Mouse (Mus musculus) heart, embryonic 13.5 days (tissue): ENCODE measurements around the gene Erbb4. TPM values are rescaled to one million over a fixed set of nuclear protein-coding genes. Genes with fewer than 3 reads are reported as not detected.

Experiments used
- ATAC-seq: fragments of 200-750 bp; cut with Nextera tagmentation; 2 replicates; pipeline ENCODE4 v1.8.0; 2017; ENCODE audit warnings: moderate TSS enrichment; ENCODE audit not compliant: insufficient number of reproducible peaks, low FRiP score, low TSS enrichment; ENCODE audit errors: extremely low read depth
- H3K27ac ChIP-seq: fragments of 300-500 bp; sonication (generic); replicated peaks from 2 replicates; pipeline ENCODE4 v1.5.1; 2015; ENCODE audit warnings: moderate library complexity, mild to moderate bottlenecking, inconsistent platforms
- H3K27me3 ChIP-seq: fragments of 300-500 bp; sonication (generic); replicated peaks from 2 replicates; pipeline ENCODE4 v1.6.1; 2015; ENCODE audit warnings: mild to moderate bottlenecking, inconsistent platforms
- H3K36me3 ChIP-seq: fragments of 300-500 bp; sonication (generic); 2 replicates; pipeline ENCODE4 v1.6.1; 2015; ENCODE audit warnings: mild to moderate bottlenecking, inconsistent platforms
- H3K4me1 ChIP-seq: fragments of 300-500 bp; sonication (generic); 2 replicates; pipeline ENCODE4 v1.6.1; 2015; ENCODE audit warnings: inconsistent platforms
- H3K4me2 ChIP-seq: fragments of 300-500 bp; sonication (generic); 2 replicates; pipeline ENCODE4 v1.6.1; 2015; ENCODE audit warnings: inconsistent platforms, mild to moderate bottlenecking, moderate library complexity
- H3K4me3 ChIP-seq: fragments of 300-500 bp; sonication (generic); 2 replicates; pipeline ENCODE4 v1.5.1; 2015; ENCODE audit warnings: moderate library complexity, mild to moderate bottlenecking, inconsistent platforms
- H3K9ac ChIP-seq: fragments of 300-500 bp; sonication (generic); 2 replicates; pipeline ENCODE4 v1.6.1; 2015; ENCODE audit warnings: inconsistent platforms, mild to moderate bottlenecking, moderate library complexity
- H3K9me3 ChIP-seq: fragments of 300-500 bp; sonication (generic); 2 replicates; pipeline ENCODE4 v1.6.1; 2016; ENCODE audit warnings: inconsistent platforms
- WGBS: fragments of 180-500 bp; shearing (Covaris S2); methylation state at CpG from one replicate; pipeline ENCODE4 v1.1.7; 2015; ENCODE audit warnings: mixed read lengths; 5-methylcytosine and 5-hydroxymethylcytosine counted together
- polyA plus RNA-seq: library from polyadenylated mRNA; unstranded; fragments of >200 nt; fragmentation: Nextera tagmentation; extraction: Ambion mirVana; gene quantifications from 2 replicates; pipeline ENCODE4 v1.2.1, GENCODE M21; 2015

The Erbb4 gene
- polyA plus RNA-seq = 6.2 and 8.1 TPM in 2 replicates

GRCm38 (mm10) chr1:69107485-69108158 lies at the start of gene Erbb4:
Erbb4 (minus strand) TSS chr1:69108059.
- Histone ChIP-seq H3K4me1 (peaks cover 16% of the 10 kb centered on the region), H3K4me3 (peak within 1 kb of the TSS; percentile 86), H3K4me2 (peak within 1 kb of the TSS; percentile 81), H3K36me3 (no peaks in the 10 kb centered on the region), H3K27me3 (0 out of 2 replicates have a peak, but pooled peaks cover 4% of the 10 kb centered on the region), H3K9me3 (no peaks in the 10 kb centered on the region), H3K9ac (peak within 1 kb of the TSS; percentile 92), H3K27ac (peak within 1 kb of the TSS; percentile 98)
- under 1% methylated on average over 63 of the region's 63 CpGs for WGBS
- no peak for ATAC-seq

- 66% methylated on average over 2 of the region's 2 CpGs for WGBS
- no peak overlapping the region for H3K27ac ChIP-seq
- H3K27me3 ChIP-seq = no peaks in the 10 kb centered on the region
- H3K4me2 ChIP-seq = no peak overlapping the region
- H3K9ac ChIP-seq = no peak overlapping the region
- no peak overlapping the region for H3K4me3 ChIP-seq
- no peaks in the 10 kb centered on the region for H3K36me3 ChIP-seq
- H3K4me1 ChIP-seq = no peaks in the 10 kb centered on the region
- no peak for ATAC-seq
- H3K9me3 ChIP-seq = no peaks in the 10 kb centered on the region
Measured at GRCm38 (mm10) chr1:69157346-69157745, 49.5 kb upstream of the Erbb4 start.

- Histone ChIP-seq H3K9ac (no peak overlapping the region), H3K4me3 (no peak overlapping the region), H3K36me3 (no peaks in the 10 kb centered on the region)
Measured at GRCm38 (mm10) chr1:69141341-69141740, 33.5 kb upstream of the Erbb4 start.

GRCm38 (mm10) chr1:69139519-69139868 lies 31.6 kb upstream of the Erbb4 start:
- 47% methylated on average over 6 of the region's 6 CpGs for WGBS
- Histone ChIP-seq H3K4me2 (no peak overlapping the region), H3K9me3 (no peaks in the 10 kb centered on the region), H3K27me3 (no peaks in the 10 kb centered on the region), H3K27ac (no peak overlapping the region), H3K4me1 (peaks cover 5% of the 10 kb centered on the region; the same call in 1 of the 2 replicates), H3K4me3 (no peak overlapping the region), H3K36me3 (no peaks in the 10 kb centered on the region), H3K9ac (no peak overlapping the region)
- no peak for ATAC-seq

More at GRCm38 (mm10) chr1:69141341-69141740, 33.5 kb upstream of the Erbb4 start:
- no peaks in the 10 kb centered on the region for H3K27me3 ChIP-seq
- ATAC-seq = no peak
- peaks cover 1% of the 10 kb centered on the region; the same call in 1 of the 2 replicates for H3K4me1 ChIP-seq
- no peak overlapping the region for H3K27ac ChIP-seq
- no peak overlapping the region for H3K4me2 ChIP-seq
- no peaks in the 10 kb centered on the region for H3K9me3 ChIP-seq

GRCm38 (mm10) chr1:69138856-69139518 lies 31.1 kb upstream of the Erbb4 start:
- H3K4me2 ChIP-seq = no peak overlapping the region
- no peak for ATAC-seq
- no peaks in the 10 kb centered on the region for H3K27me3 ChIP-seq
- H3K9ac ChIP-seq = no peak overlapping the region
- no peak overlapping the region for H3K4me3 ChIP-seq
- whole genome bisulfite sequencing = 30% methylated on average over 4 of the region's 4 CpGs
- H3K4me1 ChIP-seq = peaks cover 5% of the 10 kb centered on the region; the same call in 1 of the 2 replicates
- H3K36me3 ChIP-seq = no peaks in the 10 kb centered on the region
- H3K27ac ChIP-seq = no peak overlapping the region
- H3K9me3 ChIP-seq = no peaks in the 10 kb centered on the region

GRCm38 (mm10) chr1:69124147-69124848 lies 16.4 kb upstream of the Erbb4 start:
- H3K4me2 ChIP-seq = no peak overlapping the region
- no peaks in the 10 kb centered on the region for H3K9me3 ChIP-seq
- no peak overlapping the region for H3K4me3 ChIP-seq
- H3K36me3 ChIP-seq = no peaks in the 10 kb centered on the region
- H3K4me1 ChIP-seq = no peaks in the 10 kb centered on the region
- 87% methylated on average over 1 of the region's 1 CpGs for WGBS
- ATAC-seq = no peak
- no peaks in the 10 kb centered on the region for H3K27me3 ChIP-seq
- no peak overlapping the region for H3K27ac ChIP-seq
- no peak overlapping the region for H3K9ac ChIP-seq

- no peak for ATAC-seq
Measured at GRCm38 (mm10) chr1:69118249-69118938, 10.5 kb upstream of the Erbb4 start.

GRCm38 (mm10) chr1:69108159-69108925 lies 483 bp upstream of the Erbb4 start:
- no peak for ATAC-seq
- H3K4me2 ChIP-seq = peak overlapping the region; percentile 81
- no peaks in the 10 kb centered on the region for H3K36me3 ChIP-seq
- peaks cover 13% of the 10 kb centered on the region for H3K4me1 ChIP-seq
- peak overlapping the region; percentile 86 for H3K4me3 ChIP-seq
- WGBS = 3% methylated on average over 20 of the region's 20 CpGs
- no peaks in the 10 kb centered on the region for H3K9me3 ChIP-seq
- 0 out of 2 replicates have a peak, but pooled peaks cover 4% of the 10 kb centered on the region for H3K27me3 ChIP-seq
- peak overlapping the region; percentile 92 for H3K9ac ChIP-seq
- peak overlapping the region; percentile 98 for H3K27ac ChIP-seq

More at GRCm38 (mm10) chr1:69118249-69118938, 10.5 kb upstream of the Erbb4 start:
- H3K27ac ChIP-seq = no peak overlapping the region
- H3K4me3 ChIP-seq = no peak overlapping the region
- no peak overlapping the region for H3K4me2 ChIP-seq
- H3K9ac ChIP-seq = no peak overlapping the region
- H3K9me3 ChIP-seq = no peaks in the 10 kb centered on the region
- no peaks in the 10 kb centered on the region for H3K27me3 ChIP-seq
- H3K4me1 ChIP-seq = peaks cover 7% of the 10 kb centered on the region
- H3K36me3 ChIP-seq = no peaks in the 10 kb centered on the region
- 60% methylated on average over 4 of the region's 4 CpGs for WGBS

GRCm38 (mm10) chr1:69106937-69107461 lies 860 bp downstream of the Erbb4 start:
- WGBS = under 1% methylated on average over 35 of the region's 35 CpGs
- ATAC-seq = peak; percentile 49; the same call in 1 of the 2 replicates
- H3K27ac ChIP-seq = peak overlapping the region; percentile 98

GRCm38 (mm10) chr1:69106322-69106761 lies 1.5 kb downstream of the Erbb4 start:
- ATAC-seq = no peak
- Histone ChIP-seq H3K9ac (peak overlapping the region; percentile 92), H3K27me3 (0 out of 2 replicates have a peak, but pooled peaks cover 4% of the 10 kb centered on the region), H3K27ac (peak overlapping the region; percentile 98), H3K4me1 (peaks cover 23% of the 10 kb centered on the region), H3K36me3 (no peaks in the 10 kb centered on the region), H3K4me3 (peak overlapping the region; percentile 86), H3K9me3 (no peaks in the 10 kb centered on the region), H3K4me2 (peak overlapping the region; percentile 81)
- WGBS = under 1% methylated on average over 24 of the region's 24 CpGs

More at GRCm38 (mm10) chr1:69106937-69107461, 860 bp downstream of the Erbb4 start:
- Histone ChIP-seq H3K9ac (peak overlapping the region; percentile 92), H3K27me3 (0 out of 2 replicates have a peak, but pooled peaks cover 4% of the 10 kb centered on the region), H3K9me3 (no peaks in the 10 kb centered on the region), H3K4me1 (peaks cover 20% of the 10 kb centered on the region), H3K4me3 (peak overlapping the region; percentile 86), H3K4me2 (peak overlapping the region; percentile 81), H3K36me3 (no peaks in the 10 kb centered on the region)
